Mouse (Mus musculus) erythroblast, embryonic 14.5 days (primary cell): ENCODE measurements at regions not wholly inside any gene's neighbourhood (a gene's known extent, or its start where the extent isn't known, plus 50 kb on each side); places are given as distances from the start of the nearest gene placed in this dataset.

ENCODE experiments used
- GATA1 ChIP-seq: IDR thresholded peaks from 2 replicates; pipeline ENCODE4 v1.6.1; 2012; ENCODE audit warnings: low read length, inconsistent platforms, mixed read lengths
- TAL1 ChIP-seq: IDR thresholded peaks from 3 replicates; pipeline ENCODE4 v1.6.1; 2012; ENCODE audit warnings: low read length, inconsistent platforms, mixed read lengths

- TF ChIP-seq GATA1 (no peak), TAL1 (no peak)
Measured at GRCm38 (mm10) chr2:170673683-170674082, 57.9 kb upstream of the Dok5 start.
